Mouse (Mus musculus) brain, embryonic 14.5 days (tissue): ENCODE measurements at regions not wholly inside any gene's neighbourhood (a gene's known extent, or its start where the extent isn't known, plus 50 kb on each side); places are given as distances from the start of the nearest gene placed in this dataset.

Experiments used
- CTCF ChIP-seq: fragments of 200-500 bp; IDR thresholded peaks from 2 replicates; pipeline ENCODE4 v1.5.1; 2012; ENCODE audit warnings: inconsistent platforms, mild to moderate bottlenecking, moderate library complexity, borderline replicate concordance; ENCODE audit not compliant: insufficient read depth, insufficient read length; ENCODE audit errors: extremely low read depth
- POLR2A ChIP-seq: fragments of 200-500 bp; IDR thresholded peaks from 2 replicates; pipeline ENCODE4 v1.6.1; 2012; ENCODE audit warnings: mild to moderate bottlenecking, inconsistent platforms, borderline replicate concordance; ENCODE audit not compliant: poor library complexity, insufficient read depth, insufficient read length, severe bottlenecking; ENCODE audit errors: extremely low read depth

DNA sequence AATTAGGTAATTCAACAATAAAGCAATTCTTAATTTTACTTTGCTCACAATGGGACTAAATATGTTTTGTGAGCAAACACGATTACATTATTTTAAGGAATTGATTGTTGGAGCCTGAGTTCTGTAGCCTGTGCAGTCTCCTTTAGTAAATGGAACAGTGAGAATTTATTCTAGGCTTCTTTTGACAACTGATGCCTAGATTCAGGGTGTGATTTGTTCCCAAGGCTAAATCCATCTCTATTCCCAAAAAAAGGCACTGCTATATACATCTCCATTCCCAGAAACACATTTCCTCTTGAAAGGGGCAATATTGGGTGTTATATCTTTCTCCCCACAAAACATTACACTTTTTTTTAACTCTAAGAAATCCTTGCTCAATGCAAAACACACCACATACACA lies 599.4 kb upstream of the Cdh8 start:
- TF ChIP-seq CTCF: no peak
- no peak for TF ChIP-seq POLR2A
